Mouse (Mus musculus) myocyte (in vitro differentiated cells): ENCODE data around the gene 4931429L15Rik.

Experiments used
- CEBPB ChIP-seq: IDR thresholded peaks from 2 replicates; pipeline ENCODE4 v1.6.1; 2011; ENCODE audit warnings: mild to moderate bottlenecking, moderate library complexity; ENCODE audit not compliant: poor library complexity, insufficient read depth, severe bottlenecking
- E2F4 ChIP-seq: IDR thresholded peaks from one replicate; pipeline ENCODE4 v1.6.1; 2011; ENCODE audit warnings: mild to moderate bottlenecking, control low read depth, moderate library complexity; ENCODE audit not compliant: insufficient read depth
- MAX ChIP-seq: IDR thresholded peaks from one replicate; pipeline ENCODE4 v1.6.1; 2011; ENCODE audit warnings: low read depth, mild to moderate bottlenecking, control low read depth
- MYOD1 ChIP-seq, 3 experiments: IDR thresholded peaks; one replicate each; pipeline ENCODE4 v1.6.1; 2011; ENCODE audit warnings: control low read depth in 2 of 3, low read depth in 2 of 3, mild to moderate bottlenecking in 2 of 3, moderate library complexity in 1 of 3; ENCODE audit not compliant: insufficient read length in 2 of 3, control insufficient read depth in 1 of 3
- MYOG ChIP-seq, 3 experiments: IDR thresholded peaks; one replicate each; pipeline ENCODE4 v1.6.1; 2011; ENCODE audit warnings: control low read depth in 2 of 3, low read depth in 2 of 3, mild to moderate bottlenecking in 2 of 3; ENCODE audit not compliant: insufficient read length in 2 of 3, control insufficient read depth in 1 of 3, insufficient read depth in 1 of 3
- POLR2A ChIP-seq: IDR thresholded peaks from one replicate; pipeline ENCODE4 v1.6.1; 2011; ENCODE audit warnings: low read depth, mild to moderate bottlenecking, control low read depth, moderate library complexity; ENCODE audit not compliant: insufficient read length
- POLR2AphosphoS2 ChIP-seq: IDR thresholded peaks from one replicate; pipeline ENCODE4 v1.6.1; 2011; ENCODE audit warnings: low read depth, control low read depth; ENCODE audit not compliant: insufficient read length
- REST ChIP-seq: IDR thresholded peaks from one replicate; pipeline ENCODE4 v1.6.1; 2011; ENCODE audit warnings: mild to moderate bottlenecking, control low read depth, moderate library complexity; ENCODE audit not compliant: insufficient read depth, insufficient read length
- TCF12 ChIP-seq: IDR thresholded peaks from one replicate; pipeline ENCODE4 v1.6.1; 2011; ENCODE audit warnings: mild to moderate bottlenecking, control low read depth; ENCODE audit not compliant: poor library complexity, insufficient read depth, severe bottlenecking
- TCF3 ChIP-seq: IDR thresholded peaks from one replicate; pipeline ENCODE4 v1.6.1; 2011; ENCODE audit warnings: low read depth, control low read depth; ENCODE audit not compliant: insufficient read length
- USF1 ChIP-seq: IDR thresholded peaks from one replicate; pipeline ENCODE4 v1.6.1; 2011; ENCODE audit warnings: low read depth, mild to moderate bottlenecking, control low read depth, moderate library complexity

- TF ChIP-seq USF1 (no peak), MAX (no peak), E2F4 (no peak), POLR2A (no peak), REST (no peak), TCF3 (no peak), POLR2AphosphoS2 (no peak), MYOD1 (IDR thresholded peaks at IDR 0.05; ENCODE audit: control insufficient read depth in 1 of 3, insufficient read length in 2 of 3, low read depth in 2 of 3) (no peak), TCF12 (no peak), CEBPB (no peak), MYOG (IDR thresholded peaks at IDR 0.05; ENCODE audit: control insufficient read depth in 1 of 3, insufficient read depth in 1 of 3, insufficient read length in 2 of 3, low read depth in 2 of 3) (no peak)
Observed at GRCm38 (mm10) chr9:46298381-46298780, 21.4 kb downstream of the 4931429L15Rik start.
